Mouse (Mus musculus) WW6 (cell line): Measurements from ENCODE around the gene Zfr2.

Experiments
- DNase-seq: peaks from one replicate; pipeline ENCODE4 v3.0.0-alpha.2; 2013; ENCODE audit warnings: low read depth, low spot score

Gene Zfr2

GRCm38 (mm10) chr10:81232580-81233225 lies at the start of gene Zfr2:
TSS of gene Zfr2 (plus strand) at chr10:81233155.
- DNase-seq = peak; percentile 79

- no peak for DNase-seq
Measured at GRCm38 (mm10) chr10:81183805-81184204, 49.1 kb upstream of the Zfr2 start, which contains the start of gene 4930442H23Rik. TSS of gene 4930442H23Rik (minus strand) at chr10:81183849.

GRCm38 (mm10) chr10:81184765-81185164 lies 48.2 kb upstream of the Zfr2 start:
- DNase-seq = no peak

GRCm38 (mm10) chr10:81187161-81187560 lies 45.8 kb upstream of the Zfr2 start:
- no peak for DNase-seq

- no peak for DNase-seq
Measured at GRCm38 (mm10) chr10:81189821-81190220, 43.1 kb upstream of the Zfr2 start.

GRCm38 (mm10) chr10:81190236-81190911 lies 42.6 kb upstream of the Zfr2 start:
- no peak for DNase-seq

GRCm38 (mm10) chr10:81190912-81191321 lies 42.0 kb upstream of the Zfr2 start:
- no peak for DNase-seq

- no peak for DNase-seq
Measured at GRCm38 (mm10) chr10:81191342-81191982, 41.5 kb upstream of the Zfr2 start.

- no peak for DNase-seq
Measured at GRCm38 (mm10) chr10:81192270-81192967, 40.5 kb upstream of the Zfr2 start.

GRCm38 (mm10) chr10:81192968-81193501 lies 39.9 kb upstream of the Zfr2 start:
- DNase-seq = no peak

- no peak for DNase-seq
Measured at GRCm38 (mm10) chr10:81193991-81194774, 38.8 kb upstream of the Zfr2 start.

GRCm38 (mm10) chr10:81195300-81195699 lies 37.7 kb upstream of the Zfr2 start:
- DNase-seq = no peak

GRCm38 (mm10) chr10:81196470-81197065 lies 36.4 kb upstream of the Zfr2 start:
- no peak for DNase-seq

- no peak for DNase-seq
Measured at GRCm38 (mm10) chr10:81197305-81197704, 35.6 kb upstream of the Zfr2 start.

GRCm38 (mm10) chr10:81198230-81198629 lies 34.7 kb upstream of the Zfr2 start:
- DNase-seq = no peak

- no peak for DNase-seq
Measured at GRCm38 (mm10) chr10:81198990-81199389, 34.0 kb upstream of the Zfr2 start.

- no peak for DNase-seq
Measured at GRCm38 (mm10) chr10:81200141-81200540, 32.8 kb upstream of the Zfr2 start.

- no peak for DNase-seq
Measured at GRCm38 (mm10) chr10:81200605-81201287, 32.2 kb upstream of the Zfr2 start.

GRCm38 (mm10) chr10:81201807-81202758 lies 30.9 kb upstream of the Zfr2 start, which contains the start of gene Nmrk2:
TSS of gene Nmrk2 (minus strand) at chr10:81202051.
- no peak for DNase-seq
